Mouse (Mus musculus) cortical plate, adult 2 months (tissue): ENCODE data around the gene Miga1.

ENCODE experiments used
- CTCF ChIP-seq: fragments of 200-500 bp; IDR thresholded peaks from 2 replicates; pipeline ENCODE4 v1.5.1; 2011; ENCODE audit warnings: mild to moderate bottlenecking, control low read depth, low read length; ENCODE audit not compliant: insufficient read depth; ENCODE audit errors: extremely low read depth
- POLR2A ChIP-seq: fragments of 200-500 bp; IDR thresholded peaks from 2 replicates; pipeline ENCODE4 v1.6.1; 2011; ENCODE audit warnings: mild to moderate bottlenecking, low read length, control low read depth; ENCODE audit not compliant: insufficient read depth; ENCODE audit errors: extremely low read depth

GRCm38 (mm10) chr3:152278431-152278830 lies 61.8 kb downstream of the Miga1 start:
- TF ChIP-seq CTCF (no peak), POLR2A (no peak)
